Mouse (Mus musculus): ENCODE results near the gene Mosmo. TPM values are rescaled to one million over a fixed set of nuclear protein-coding genes. Genes with fewer than 3 reads are reported as not detected.

The Mosmo gene
- polyA plus RNA-seq, 1 experiment from 2014 or later = 15.4 TPM

GRCm38 (mm10) chr7:120778012-120778411 is 100.6 kb downstream of the Mosmo start:
- H3K4me1 ChIP-seq (replicated peaks) = 0 out of 2 replicates have a peak, but pooled peaks cover 3% of the 10 kb centered on the region
- WGBS = 42% methylated on average over 2 of the region's 2 CpGs
- H3K36me3 ChIP-seq = no peaks in the 10 kb centered on the region
- no peaks in the 10 kb centered on the region for H3K27me3 ChIP-seq (replicated peaks)
- no peak overlapping the region for H3K4me3 ChIP-seq
- no peaks in the 10 kb centered on the region for H3K9me3 ChIP-seq (replicated peaks)
- H3K4me2 ChIP-seq = no peak overlapping the region
- no peak overlapping the region for H3K9ac ChIP-seq
- no peak overlapping the region for H3K27ac ChIP-seq (ENCODE audit: poor library complexity, severe bottlenecking)
- no peak for ATAC-seq (ENCODE audit: insufficient number of reproducible peaks, low FRiP score)

Other genes starting within 250 kb of the Mosmo start
- gene Uqcrc2, start 42.4 kb upstream of the Mosmo start, polyA plus RNA-seq (2016; fragmentation: Nextera tagmentation; extraction: Ambion mirVana) = 409 and 430 TPM in 2 replicates
- 0.27 and 0.39 TPM in 2 replicates for gene Pdzd9, start 7.3 kb upstream of the Mosmo start, polyA plus RNA-seq (2016; fragmentation: Nextera tagmentation; extraction: Ambion mirVana)
- 0.98 and 1.3 TPM in 2 replicates for gene Vwa3a, start 61.7 kb downstream of the Mosmo start, polyA plus RNA-seq (2016; fragmentation: Nextera tagmentation; extraction: Ambion mirVana)
- gene Gm5737, start 134.7 kb downstream of the Mosmo start, polyA plus RNA-seq (2016; fragmentation: Nextera tagmentation; extraction: Ambion mirVana) = not detected in 2 replicates
- gene Eef2k, start 165.2 kb downstream of the Mosmo start, polyA plus RNA-seq (2016; fragmentation: Nextera tagmentation; extraction: Ambion mirVana) = 14.9 and 17.1 TPM in 2 replicates
- gene Polr3e, start 240.1 kb downstream of the Mosmo start, polyA plus RNA-seq (2016; fragmentation: Nextera tagmentation; extraction: Ambion mirVana) = 24.4 and 25.9 TPM in 2 replicates